Mouse (Mus musculus) liver, embryonic 16.5 days (tissue): ENCODE data around the gene Ctsf. TPM values are rescaled to one million over a fixed set of nuclear protein-coding genes. Genes with fewer than 3 reads are reported as not detected.

ENCODE experiments used
- ATAC-seq: fragments of 200-750 bp; cut with Nextera tagmentation; 2 replicates; pipeline ENCODE4 v1.8.0; 2017; ENCODE audit warnings: low read depth, mild to moderate bottlenecking, moderate number of reproducible peaks, moderate library complexity
- H3K27ac ChIP-seq: fragments of 300-500 bp; sonication (generic); 2 replicates; pipeline ENCODE4 v1.5.1; 2014; ENCODE audit warnings: mild to moderate bottlenecking, low read length
- H3K27me3 ChIP-seq: fragments of 300-500 bp; sonication (generic); 2 replicates; pipeline ENCODE4 v1.6.1; 2014; ENCODE audit warnings: low read depth, low read length, mixed read lengths; ENCODE audit not compliant: control insufficient read depth, insufficient read depth
- H3K36me3 ChIP-seq: fragments of 300-500 bp; sonication (generic); 2 replicates; pipeline ENCODE4 v1.6.1; 2014; ENCODE audit warnings: mild to moderate bottlenecking; ENCODE audit not compliant: control insufficient read depth, insufficient read depth
- H3K4me1 ChIP-seq: fragments of 300-500 bp; sonication (generic); 2 replicates; pipeline ENCODE4 v1.6.1; 2014; ENCODE audit warnings: low read depth, low read length, mixed read lengths; ENCODE audit not compliant: control insufficient read depth
- H3K4me2 ChIP-seq: fragments of 300-500 bp; sonication (generic); 2 replicates; pipeline ENCODE4 v1.6.1; 2014; ENCODE audit warnings: low read depth, low read length, mixed read lengths
- H3K4me3 ChIP-seq: fragments of 300-500 bp; sonication (generic); 2 replicates; pipeline ENCODE4 v1.5.1; 2014; ENCODE audit warnings: low read depth, mild to moderate bottlenecking, low read length
- H3K9ac ChIP-seq: fragments of 300-500 bp; sonication (generic); 2 replicates; pipeline ENCODE4 v1.6.1; 2014; ENCODE audit warnings: low read depth, low read length
- H3K9me3 ChIP-seq: fragments of 300-500 bp; sonication (generic); replicated peaks from 2 replicates; pipeline ENCODE4 v1.6.1; 2016; ENCODE audit warnings: low read length; ENCODE audit not compliant: control insufficient read depth
- WGBS: fragments of 180-500 bp; shearing (Covaris S2); extraction: QIAGEN DNeasy Blood & Tissue Kit; methylation state at CpG from one replicate; pipeline ENCODE4 v1.1.7; 2014; ENCODE audit not compliant: insufficient replicate concordance; 5-methylcytosine and 5-hydroxymethylcytosine counted together
- polyA plus RNA-seq: library from polyadenylated mRNA; unstranded; fragments of >200 nt; fragmentation: Nextera tagmentation; extraction: Ambion mirVana; gene quantifications from 2 replicates; pipeline ENCODE4 v1.2.1, GENCODE M21; 2015

Ctsf gene
- polyA plus RNA-seq, 1 experiment from 2014 or later: 30.5 TPM

DNA sequence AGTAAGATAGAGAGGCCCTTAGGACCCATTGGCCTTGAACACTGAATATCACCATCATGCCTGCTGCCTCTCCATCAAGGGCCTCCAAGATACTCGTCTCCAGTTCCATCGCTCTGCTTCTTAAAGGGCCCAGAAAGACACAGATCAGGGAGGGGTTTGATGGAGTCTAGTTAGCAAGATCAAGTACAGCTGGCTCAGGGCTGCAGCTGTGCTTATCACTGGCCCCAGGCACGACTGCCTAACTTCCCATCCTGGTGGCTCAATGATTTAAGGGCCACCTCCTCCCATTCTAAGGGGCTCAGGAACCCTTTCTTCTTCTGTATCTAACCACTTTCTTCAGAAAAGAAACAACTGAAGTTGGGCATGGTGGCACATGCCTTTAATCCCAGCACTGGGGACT lies 36.9 kb downstream of the Ctsf start:
- H3K4me2 ChIP-seq: peak overlapping the region; percentile 24; the same call in 1 of the 2 replicates
- no peaks in the 10 kb centered on the region for H3K36me3 ChIP-seq
- no peaks in the 10 kb centered on the region for H3K9me3 ChIP-seq
- H3K27ac ChIP-seq: peak overlapping the region; percentile 70
- H3K27me3 ChIP-seq: no peaks in the 10 kb centered on the region
- peak; percentile 94 for ATAC-seq
- H3K4me1 ChIP-seq: peaks cover 22% of the 10 kb centered on the region
- no peak overlapping the region for H3K9ac ChIP-seq
- WGBS: 32% methylated on average over 3 of the region's 3 CpGs
- H3K4me3 ChIP-seq: no peak overlapping the region

GRCm38 (mm10) chr19:4896780-4897520 lies 42.0 kb downstream of the Ctsf start:
- H3K36me3 ChIP-seq: no peaks in the 10 kb centered on the region
- H3K4me2 ChIP-seq: no peak overlapping the region
- H3K4me1 ChIP-seq: peaks cover 9% of the 10 kb centered on the region
- no peaks in the 10 kb centered on the region for H3K27me3 ChIP-seq
- no peak overlapping the region for H3K4me3 ChIP-seq
- H3K9ac ChIP-seq: no peak overlapping the region
- H3K9me3 ChIP-seq: no peaks in the 10 kb centered on the region
- H3K27ac ChIP-seq: no peak overlapping the region
- no peak for ATAC-seq
- 65% methylated on average over 21 of the region's 21 CpGs for WGBS

DNA sequence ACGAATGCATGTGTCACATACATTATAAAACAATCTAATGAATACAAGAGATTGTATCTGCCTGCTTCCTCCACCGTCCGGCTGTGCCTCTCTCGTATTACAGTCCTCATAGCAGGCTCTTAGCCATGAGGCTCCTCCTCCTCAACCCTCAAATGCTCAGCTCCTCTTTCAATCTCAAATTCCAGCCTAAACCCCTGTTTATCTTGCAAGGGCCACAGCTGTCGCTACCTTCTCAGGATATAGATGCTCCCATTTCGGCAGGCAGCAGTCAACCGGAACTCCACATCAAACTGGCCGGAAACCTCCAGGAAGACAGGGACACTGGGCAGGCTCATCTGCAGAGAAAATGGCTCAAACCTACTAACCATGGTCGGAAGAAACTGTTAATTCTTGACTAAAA lies 44.0 kb downstream of the Ctsf start:
- Histone ChIP-seq H3K4me3 (no peak overlapping the region), H3K9me3 (no peaks in the 10 kb centered on the region), H3K36me3 (no peaks in the 10 kb centered on the region), H3K4me1 (no peaks in the 10 kb centered on the region), H3K4me2 (no peak overlapping the region), H3K27me3 (no peaks in the 10 kb centered on the region), H3K27ac (no peak overlapping the region), H3K9ac (no peak overlapping the region)
- no peak for ATAC-seq
- WGBS: 65% methylated on average over 9 of the region's 9 CpGs

DNA sequence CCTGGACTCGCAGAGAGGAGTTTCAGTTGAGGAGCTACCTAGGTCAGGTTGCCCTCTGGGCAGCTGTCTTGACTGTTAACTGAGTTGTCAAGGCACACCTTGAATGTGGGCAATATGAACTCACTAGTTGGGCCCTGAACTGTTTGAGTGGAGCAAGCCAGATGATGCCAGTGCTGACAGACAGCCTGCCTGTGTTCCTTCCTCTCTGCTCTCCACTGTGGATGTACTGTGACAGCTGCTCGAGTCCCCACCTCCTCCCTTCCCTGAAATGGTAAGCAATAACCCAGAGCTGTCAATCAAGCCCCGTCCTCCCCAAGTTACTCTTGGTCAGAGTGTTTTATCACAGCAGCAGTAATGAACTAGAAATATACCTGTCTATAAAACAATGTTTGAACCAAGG lies 45.0 kb downstream of the Ctsf start:
- no peaks in the 10 kb centered on the region for H3K4me1 ChIP-seq
- no peak overlapping the region for H3K4me3 ChIP-seq
- H3K9ac ChIP-seq: no peak overlapping the region
- WGBS: 31% methylated on average over 3 of the region's 3 CpGs
- no peaks in the 10 kb centered on the region for H3K36me3 ChIP-seq
- ATAC-seq: no peak
- H3K27ac ChIP-seq: no peak overlapping the region
- no peak overlapping the region for H3K4me2 ChIP-seq
- no peaks in the 10 kb centered on the region for H3K27me3 ChIP-seq
- H3K9me3 ChIP-seq: no peaks in the 10 kb centered on the region

- peak; percentile 65; the same call in 1 of the 2 replicates for ATAC-seq
- Histone ChIP-seq H3K9me3 (no peaks in the 10 kb centered on the region), H3K9ac (peak within 1 kb of the TSS; percentile 55), H3K4me1 (peaks cover 3% of the 10 kb centered on the region; the same call in 1 of the 2 replicates), H3K36me3 (peaks cover 8% of the 10 kb centered on the region; the same call in 1 of the 2 replicates), H3K4me2 (peak within 1 kb of the TSS; percentile 79), H3K27ac (no peak within 1 kb of the TSS), H3K4me3 (peak within 1 kb of the TSS; percentile 70), H3K27me3 (no peaks in the 10 kb centered on the region)
- WGBS: 10% methylated on average over 31 of the region's 31 CpGs
Observed at GRCm38 (mm10) chr19:4905979-4906794, 51.3 kb downstream of the Ctsf start, which contains the start of gene Bbs1. TSS of gene Bbs1 (minus strand) at chr19:4906628.

- WGBS: 66% methylated on average over 4 of the region's 4 CpGs
- Histone ChIP-seq H3K4me1 (peaks cover 3% of the 10 kb centered on the region; the same call in 1 of the 2 replicates), H3K36me3 (peaks cover 8% of the 10 kb centered on the region; the same call in 1 of the 2 replicates), H3K9ac (no peak overlapping the region), H3K4me3 (no peak overlapping the region), H3K27ac (no peak overlapping the region), H3K27me3 (no peaks in the 10 kb centered on the region), H3K4me2 (no peak overlapping the region), H3K9me3 (no peaks in the 10 kb centered on the region)
- no peak for ATAC-seq
Observed at GRCm38 (mm10) chr19:4908107-4908506, 53.2 kb downstream of the Ctsf start.

DNA sequence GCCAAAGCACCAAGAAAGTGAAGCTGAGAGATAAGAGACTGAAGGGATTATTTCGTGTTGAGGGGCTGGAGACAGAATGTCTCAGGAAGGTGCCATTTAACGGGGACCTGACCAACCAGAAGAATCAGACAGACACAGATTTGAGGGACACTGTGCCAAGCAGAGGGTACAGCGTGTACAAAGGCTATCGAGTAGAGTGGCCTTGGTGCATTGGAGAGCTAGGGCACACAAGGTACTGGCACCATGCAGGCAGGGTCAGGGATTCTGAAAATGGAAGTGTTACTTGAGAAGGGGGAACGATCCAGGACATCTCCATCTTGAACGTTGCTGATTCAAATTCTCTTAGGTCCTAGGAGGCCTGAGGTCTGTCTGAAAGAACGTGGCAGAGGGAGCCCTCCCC lies 54.4 kb downstream of the Ctsf start:
- peaks cover 18% of the 10 kb centered on the region for H3K36me3 ChIP-seq
- ATAC-seq: no peak
- no peaks in the 10 kb centered on the region for H3K27me3 ChIP-seq
- WGBS: 74% methylated on average over 7 of the region's 7 CpGs
- no peak overlapping the region for H3K4me3 ChIP-seq
- peaks cover 3% of the 10 kb centered on the region; the same call in 1 of the 2 replicates for H3K4me1 ChIP-seq
- no peak overlapping the region for H3K9ac ChIP-seq
- no peak overlapping the region for H3K4me2 ChIP-seq
- no peak overlapping the region for H3K27ac ChIP-seq
- no peaks in the 10 kb centered on the region for H3K9me3 ChIP-seq
